8 mouse cellular contexts compared by ENCODE assay signal in genomic region chr11:101225331-101226064, GRCm38 (mm10). TPM values are rescaled to one million over a fixed set of nuclear protein-coding genes. Genes with fewer than 3 reads are reported as not detected.
DNase-seq lines count a peak whose midpoint lies in the region; ATAC-seq and TF ChIP-seq lines count a peak whose summit lies in the region.

No protein-coding gene starts in this region.

- no peak for DNase-seq in testis, postnatal 14 days (ENCODE audit: low spot score)
- no peak for DNase-seq in stomach, postnatal 0 days (ENCODE audit: low spot score)
- DNase-seq in right cerebral cortex, postnatal 14 days: no peak
- no peak for DNase-seq in yolk sac, embryonic 10.5 days (ENCODE audit: low spot score)

- no peak for TF ChIP-seq POLR2A in testis, adult 2 months (IDR thresholded peaks at IDR 0.05; ENCODE audit: control insufficient read depth, low read depth, low read length)

- H3K4me1 ChIP-seq in testis, adult 2 months (ENCODE audit: control insufficient read depth, insufficient read depth, low read length): peaks cover 7% of the 10 kb centered on the region
- peaks cover 22% of the 10 kb centered on the region for H3K4me1 ChIP-seq in forebrain, embryonic 13.5 days
- H3K4me1 ChIP-seq in liver, embryonic 15.5 days (replicated peaks): peaks cover 38% of the 10 kb centered on the region
- no peaks in the 10 kb centered on the region for H3K4me1 ChIP-seq in stomach, postnatal 0 days (replicated peaks; ENCODE audit: control insufficient read depth, insufficient read depth)

- H3K36me3 ChIP-seq in testis, adult 2 months (ENCODE audit: control insufficient read depth, insufficient read depth, low read length): no peaks in the 10 kb centered on the region
- no peaks in the 10 kb centered on the region for H3K36me3 ChIP-seq in forebrain, embryonic 13.5 days (ENCODE audit: poor library complexity, severe bottlenecking)
- H3K36me3 ChIP-seq in liver, embryonic 15.5 days (replicated peaks): no peaks in the 10 kb centered on the region
- H3K36me3 ChIP-seq in stomach, postnatal 0 days (ENCODE audit: control insufficient read depth, insufficient read depth, low read length): no peaks in the 10 kb centered on the region

- TF ChIP-seq CTCF in testis, adult 2 months (IDR thresholded peaks at IDR 0.05; ENCODE audit: control insufficient read depth, insufficient read depth, insufficient replicate concordance, low read depth, low read length): no peak
- TF ChIP-seq CTCF in stomach, postnatal 0 days (IDR thresholded peaks at IDR 0.05; ENCODE audit: low read depth): no peak

- H3K27me3 ChIP-seq in testis, adult 2 months (ENCODE audit: control insufficient read depth, insufficient read depth, low read length): no peaks in the 10 kb centered on the region
- peaks cover 12% of the 10 kb centered on the region; the same call in 1 of the 2 replicates for H3K27me3 ChIP-seq in forebrain, embryonic 13.5 days
- H3K27me3 ChIP-seq in liver, embryonic 15.5 days: peaks cover 33% of the 10 kb centered on the region
- H3K27me3 ChIP-seq in stomach, postnatal 0 days (ENCODE audit: control insufficient read depth, insufficient read depth, low read length): no peaks in the 10 kb centered on the region

- no peak for TF ChIP-seq EP300 in stomach, postnatal 0 days (optimal IDR thresholded peaks at IDR 0.05)

- WGBS in forebrain, embryonic 13.5 days: 19% methylated on average over 25 of the region's 25 CpGs
- 16% methylated on average over 25 of the region's 25 CpGs for WGBS in liver, embryonic 15.5 days (ENCODE audit: insufficient replicate concordance)
- 16% methylated on average over 25 of the region's 25 CpGs for WGBS in stomach, postnatal 0 days

- peak overlapping the region; percentile 46; the same call in 1 of the 2 replicates for H3K27ac ChIP-seq in testis, adult 2 months (ENCODE audit: control insufficient read depth, insufficient read depth, low read depth, low read length)
- H3K27ac ChIP-seq in forebrain, embryonic 13.5 days: no peak overlapping the region
- H3K27ac ChIP-seq in liver, embryonic 15.5 days (replicated peaks): peak overlapping the region; percentile 89
- peak overlapping the region; percentile 91 for H3K27ac ChIP-seq in stomach, postnatal 0 days (replicated peaks)

- no peaks in the 10 kb centered on the region for H3K9me3 ChIP-seq in forebrain, embryonic 13.5 days (replicated peaks)
- H3K9me3 ChIP-seq in liver, embryonic 15.5 days (replicated peaks): no peaks in the 10 kb centered on the region
- H3K9me3 ChIP-seq in stomach, postnatal 0 days (ENCODE audit: control insufficient read depth, low read length): no peaks in the 10 kb centered on the region

- peak overlapping the region; percentile 90 for H3K9ac ChIP-seq in forebrain, embryonic 13.5 days
- H3K9ac ChIP-seq in liver, embryonic 15.5 days: peak overlapping the region; percentile 98
- peak overlapping the region; percentile 94 for H3K9ac ChIP-seq in stomach, postnatal 0 days (ENCODE audit: low read length)

- peak overlapping the region; percentile 85 for H3K4me3 ChIP-seq in testis, adult 2 months (ENCODE audit: control insufficient read depth, low read depth, low read length)
- peak overlapping the region; percentile 81 for H3K4me3 ChIP-seq in forebrain, embryonic 13.5 days
- H3K4me3 ChIP-seq in liver, embryonic 15.5 days (replicated peaks): peak overlapping the region; percentile 98
- H3K4me3 ChIP-seq in stomach, postnatal 0 days (ENCODE audit: low read depth, low read length): peak overlapping the region; percentile 90

- no peak for ATAC-seq in forebrain, embryonic 13.5 days
- no peak; the same call in 1 of the 2 replicates for ATAC-seq in liver, embryonic 15.5 days (ENCODE audit: insufficient read depth)
- ATAC-seq in stomach, postnatal 0 days (ENCODE audit: low FRiP score, low TSS enrichment): no peak
- no peak for ATAC-seq in granulocyte monocyte progenitor cell, adult 5-6 weeks (replicated peaks; ENCODE audit: poor library complexity, severe bottlenecking)

- peak overlapping the region; percentile 98 for H3K4me2 ChIP-seq in forebrain, embryonic 13.5 days
- H3K4me2 ChIP-seq in liver, embryonic 15.5 days: peak overlapping the region; percentile 90
- H3K4me2 ChIP-seq in stomach, postnatal 0 days (replicated peaks; ENCODE audit: low read depth): peak overlapping the region; percentile 93

RNA-seq across cellular contexts. Expression of gene Ezh1, which starts 0.8 kb away (rescaled TPM):
- 14.3 and 14.5 TPM in 2 replicates for polyA plus RNA-seq in testis, adult 2 months (2012; rRNA removed)
- 12.1 and 13.8 TPM in 2 replicates for polyA plus RNA-seq in forebrain, embryonic 13.5 days (2015; fragmentation: Nextera tagmentation; extraction: Ambion mirVana)
- 9.8 and 11.0 TPM in 2 replicates for polyA plus RNA-seq in liver, embryonic 15.5 days (2015; fragmentation: Nextera tagmentation; extraction: Ambion mirVana)
- polyA plus RNA-seq in stomach, postnatal 0 days (2015; fragmentation: Nextera tagmentation; extraction: Ambion mirVana): 8.1 and 9.4 TPM in 2 replicates
- total RNA-seq in granulocyte monocyte progenitor cell, adult 5-6 weeks (2014; fragmentation: Nextera tagmentation): 15.2 and 31.0 TPM in 2 replicates
- 13.6 and 17.7 TPM in 2 replicates for total RNA-seq in granulocyte monocyte progenitor cell, adult 5-6 weeks (2017)

RNA-seq across cellular contexts. Expression of gene Ramp2, which starts 20.3 kb away (rescaled TPM):
- polyA plus RNA-seq in testis, adult 2 months (2012; rRNA removed): 5.6 and 5.8 TPM in 2 replicates
- 43.9 and 55.3 TPM in 2 replicates for polyA plus RNA-seq in forebrain, embryonic 13.5 days (2015; fragmentation: Nextera tagmentation; extraction: Ambion mirVana)
- polyA plus RNA-seq in liver, embryonic 15.5 days (2015; fragmentation: Nextera tagmentation; extraction: Ambion mirVana): 20.3 and 25.4 TPM in 2 replicates
- 62.3 and 64.9 TPM in 2 replicates for polyA plus RNA-seq in stomach, postnatal 0 days (2015; fragmentation: Nextera tagmentation; extraction: Ambion mirVana)
- not detected in 2 replicates for total RNA-seq in granulocyte monocyte progenitor cell, adult 5-6 weeks (2014; fragmentation: Nextera tagmentation)
- total RNA-seq in granulocyte monocyte progenitor cell, adult 5-6 weeks (2017): 0.98 and 1.4 TPM in 2 replicates

RNA-seq across cellular contexts. Expression of gene Vps25, which starts 28.0 kb away (rescaled TPM):
- polyA plus RNA-seq in testis, adult 2 months (2012; rRNA removed): 26.1 and 26.2 TPM in 2 replicates
- polyA plus RNA-seq in forebrain, embryonic 13.5 days (2015; fragmentation: Nextera tagmentation; extraction: Ambion mirVana): 92.6 and 109 TPM in 2 replicates
- polyA plus RNA-seq in liver, embryonic 15.5 days (2015; fragmentation: Nextera tagmentation; extraction: Ambion mirVana): 77.2 and 81.7 TPM in 2 replicates
- polyA plus RNA-seq in stomach, postnatal 0 days (2015; fragmentation: Nextera tagmentation; extraction: Ambion mirVana): 141 and 157 TPM in 2 replicates
- total RNA-seq in granulocyte monocyte progenitor cell, adult 5-6 weeks (2014; fragmentation: Nextera tagmentation): 176 and 203 TPM in 2 replicates
- 76.7 and 80.4 TPM in 2 replicates for total RNA-seq in granulocyte monocyte progenitor cell, adult 5-6 weeks (2017)

RNA-seq across cellular contexts. Expression of gene Wnk4, which starts 34.9 kb away (rescaled TPM):
- 10.8 and 12.3 TPM in 2 replicates for polyA plus RNA-seq in testis, adult 2 months (2012; rRNA removed)
- 4.4 and 4.5 TPM in 2 replicates for polyA plus RNA-seq in forebrain, embryonic 13.5 days (2015; fragmentation: Nextera tagmentation; extraction: Ambion mirVana)
- polyA plus RNA-seq in liver, embryonic 15.5 days (2015; fragmentation: Nextera tagmentation; extraction: Ambion mirVana): 5.1 and 6.7 TPM in 2 replicates
- polyA plus RNA-seq in stomach, postnatal 0 days (2015; fragmentation: Nextera tagmentation; extraction: Ambion mirVana): 15.9 and 18.4 TPM in 2 replicates
- not detected in 2 replicates for total RNA-seq in granulocyte monocyte progenitor cell, adult 5-6 weeks (2014; fragmentation: Nextera tagmentation)
- 2.6 TPM in 1 of 2 replicates, not detected in the other for total RNA-seq in granulocyte monocyte progenitor cell, adult 5-6 weeks (2017)

RNA-seq across cellular contexts. Expression of gene Ccr10, which starts 50.3 kb away (rescaled TPM):
- polyA plus RNA-seq in testis, adult 2 months (2012; rRNA removed): 0.05 TPM in 1 of 2 replicates, not detected in the other
- 0.10 TPM in 1 of 2 replicates, not detected in the other for polyA plus RNA-seq in forebrain, embryonic 13.5 days (2015; fragmentation: Nextera tagmentation; extraction: Ambion mirVana)
- polyA plus RNA-seq in liver, embryonic 15.5 days (2015; fragmentation: Nextera tagmentation; extraction: Ambion mirVana): 0.05 TPM in 1 of 2 replicates, not detected in the other
- polyA plus RNA-seq in stomach, postnatal 0 days (2015; fragmentation: Nextera tagmentation; extraction: Ambion mirVana): 0.16 and 0.24 TPM in 2 replicates
- not detected in 2 replicates for total RNA-seq in granulocyte monocyte progenitor cell, adult 5-6 weeks (2014; fragmentation: Nextera tagmentation)
- 0.09 TPM in 1 of 2 replicates, not detected in the other for total RNA-seq in granulocyte monocyte progenitor cell, adult 5-6 weeks (2017)
